Mouse (Mus musculus): ENCODE results near the gene Vgll1. TPM values are rescaled to one million over a fixed set of nuclear protein-coding genes. Genes with fewer than 3 reads are reported as not detected.

Vgll1 gene
- 0.06 and 0.09 TPM in 2 replicates for polyA plus RNA-seq (2012; rRNA removed)

GRCm38 (mm10) chrX:57087806-57088205 is at the start of gene Vgll1:
Gene Vgll1, plus strand, starts transcription at chrX:57088106.

GRCm38 (mm10) chrX:57042774-57043173 is 45.1 kb upstream of the Vgll1 start, which contains the start of gene Brs3:
Gene Brs3, plus strand, starts transcription at chrX:57043074.

GRCm38 (mm10) chrX:57053174-57053992 is 34.5 kb upstream of the Vgll1 start, which contains the start of gene Htatsf1:
Gene Htatsf1, plus strand, starts transcription at chrX:57053583.

Other genes starting within 250 kb of the Vgll1 start
- not detected in 2 replicates for gene Adgrg4, start 217.9 kb upstream of the Vgll1 start, polyA plus RNA-seq (2012; rRNA removed)
- gene Brs3, start 45.0 kb upstream of the Vgll1 start, polyA plus RNA-seq (2012; rRNA removed), result not detected in 2 replicates
- gene Htatsf1, start 34.5 kb upstream of the Vgll1 start, polyA plus RNA-seq (2012; rRNA removed), result 52.3 and 113 TPM in 2 replicates
- not detected in 2 replicates for gene Cd40lg, start 124.0 kb downstream of the Vgll1 start, polyA plus RNA-seq (2012; rRNA removed)